Mouse (Mus musculus): ENCODE results near the gene Tom1. TPM values are rescaled to one million over a fixed set of nuclear protein-coding genes. Genes with fewer than 3 reads are reported as not detected.
A peak's percentile ranks its signal among the peaks of the same experiment; 100 is the strongest.

Gene Tom1
- total RNA-seq (2022) = 10 to 100 TPM; 57.4 to 72.0 (median 64.0) TPM

GRCm38 (mm10) chr8:75033511-75034243 is at the start of gene Tom1:
Gene Tom1 (plus strand): TSS chr8:75033705.
- peak; percentile 100 for DNase-seq (ENCODE audit: low spot score)

- no peak for DNase-seq (ENCODE audit: low spot score)
Measured at GRCm38 (mm10) chr8:74987436-74987835, 46.1 kb upstream of the Tom1 start.

- no peak for DNase-seq (ENCODE audit: low spot score)
Measured at GRCm38 (mm10) chr8:74990021-74990420, 43.5 kb upstream of the Tom1 start.

- DNase-seq (ENCODE audit: low spot score) = no peak
Measured at GRCm38 (mm10) chr8:74993081-74993474, 40.4 kb upstream of the Tom1 start, which contains the start of gene Hmgxb4. Gene Hmgxb4 (plus strand): TSS chr8:74993356.

- peak; percentile 77 for DNase-seq (ENCODE audit: low spot score)
Measured at GRCm38 (mm10) chr8:74993475-74994451, 39.7 kb upstream of the Tom1 start.

- no peak for DNase-seq (ENCODE audit: low spot score)
Measured at GRCm38 (mm10) chr8:74994540-74994939, 39.0 kb upstream of the Tom1 start.

- no peak for DNase-seq (ENCODE audit: low spot score)
Measured at GRCm38 (mm10) chr8:75000431-75000830, 33.1 kb upstream of the Tom1 start.

GRCm38 (mm10) chr8:75008826-75009225 is 24.7 kb upstream of the Tom1 start:
- DNase-seq (ENCODE audit: low spot score) = no peak

GRCm38 (mm10) chr8:75013557-75013956 is 19.9 kb upstream of the Tom1 start:
- no peak for DNase-seq (ENCODE audit: low spot score)

GRCm38 (mm10) chr8:75013964-75014363 is 19.5 kb upstream of the Tom1 start:
- no peak for DNase-seq (ENCODE audit: low spot score)

GRCm38 (mm10) chr8:75015981-75016380 is 17.5 kb upstream of the Tom1 start:
- no peak for DNase-seq (ENCODE audit: low spot score)

- no peak for DNase-seq (ENCODE audit: low spot score)
Measured at GRCm38 (mm10) chr8:75016422-75016821, 17.1 kb upstream of the Tom1 start.

GRCm38 (mm10) chr8:75018274-75018972 is 15.1 kb upstream of the Tom1 start:
- DNase-seq (ENCODE audit: low spot score) = no peak

GRCm38 (mm10) chr8:75023660-75024316 is 9.7 kb upstream of the Tom1 start:
- no peak for DNase-seq (ENCODE audit: low spot score)

GRCm38 (mm10) chr8:75025809-75026208 is 7.7 kb upstream of the Tom1 start:
- DNase-seq (ENCODE audit: low spot score) = no peak

- DNase-seq (ENCODE audit: low spot score) = no peak
Measured at GRCm38 (mm10) chr8:75030453-75031024, 3.0 kb upstream of the Tom1 start.

- DNase-seq (ENCODE audit: low spot score) = no peak
Measured at GRCm38 (mm10) chr8:75032961-75033360, 544 bp upstream of the Tom1 start.

GRCm38 (mm10) chr8:75034285-75034684 is 780 bp downstream of the Tom1 start:
- no peak for DNase-seq (ENCODE audit: low spot score)

- DNase-seq (ENCODE audit: low spot score) = peak; percentile 44
Measured at GRCm38 (mm10) chr8:75035640-75036039, 2.1 kb downstream of the Tom1 start.

GRCm38 (mm10) chr8:75038497-75038896 is 5.0 kb downstream of the Tom1 start:
- DNase-seq (ENCODE audit: low spot score) = peak; percentile 45

- no peak for DNase-seq (ENCODE audit: low spot score)
Measured at GRCm38 (mm10) chr8:75039754-75040153, 6.2 kb downstream of the Tom1 start.

Data from heart, adult 8-10 months (tissue).